Mouse (Mus musculus) ES-E14 (cell line): ENCODE results near the gene Myo15b. TPM values are rescaled to one million over a fixed set of nuclear protein-coding genes. Genes with fewer than 3 reads are reported as not detected.

ENCODE experiments used
- DNase-seq: peaks from one replicate; pipeline ENCODE4 v3.0.0-alpha.2; 2013; ENCODE audit warnings: low read depth, low spot score
- H3K27ac ChIP-seq: 2 replicates; pipeline ENCODE4 v1.5.1; 2012; ENCODE audit warnings: low read depth, mild to moderate bottlenecking, low read length, moderate library complexity, mixed read lengths; ENCODE audit not compliant: poor library complexity, insufficient read depth, severe bottlenecking
- H3K36me3 ChIP-seq: 2 replicates; pipeline ENCODE4 v1.6.1; 2012; ENCODE audit warnings: mild to moderate bottlenecking, low read length, moderate library complexity, mixed read lengths; ENCODE audit not compliant: control insufficient read depth, poor library complexity, insufficient read depth, severe bottlenecking
- H3K4me1 ChIP-seq, 2 experiments: fragments of 150-350 bp in 1 of 2; sonication (generic) in 1 of 2; 2 replicates each; pipeline ENCODE4 v1.6.1; 2012; ENCODE audit warnings: low read length in 2 of 2, mild to moderate bottlenecking in 1 of 2, mixed read lengths in 1 of 2; ENCODE audit not compliant: control insufficient read depth in 2 of 2, insufficient read depth in 2 of 2, poor library complexity in 1 of 2
- H3K4me3 ChIP-seq, 2 experiments: fragments of 150-350 bp in 1 of 2; sonication (generic) in 1 of 2; 2 replicates each; pipeline ENCODE4 v1.5.1; 2012; ENCODE audit warnings: low read length in 2 of 2, low read depth in 1 of 2, mild to moderate bottlenecking in 1 of 2, mixed read lengths in 1 of 2; ENCODE audit not compliant: insufficient read depth in 1 of 2, poor library complexity in 1 of 2, severe bottlenecking in 1 of 2
- H3K9ac ChIP-seq: 2 replicates; pipeline ENCODE4 v1.6.1; 2012; ENCODE audit warnings: low read depth, mild to moderate bottlenecking, low read length, mixed read lengths; ENCODE audit not compliant: poor library complexity, insufficient read depth, severe bottlenecking
- H3K9me3 ChIP-seq: fragments of 150-350 bp; sonication (generic); 2 replicates; pipeline ENCODE4 v1.6.1; 2012; ENCODE audit warnings: low read depth, mild to moderate bottlenecking, low read length; ENCODE audit not compliant: control insufficient read depth, insufficient read depth
- CHD2 ChIP-seq: IDR thresholded peaks from 2 replicates; pipeline ENCODE4 v1.6.1; 2014; ENCODE audit warnings: mild to moderate bottlenecking, low read depth, low read length, inconsistent platforms
- HCFC1 ChIP-seq: IDR thresholded peaks from 2 replicates; pipeline ENCODE4 v1.6.1; 2012; ENCODE audit warnings: low read length, inconsistent platforms, borderline replicate concordance; ENCODE audit not compliant: insufficient read depth
- MAFK ChIP-seq: IDR thresholded peaks from 2 replicates; pipeline ENCODE4 v1.6.1; 2014; ENCODE audit warnings: mild to moderate bottlenecking, low read depth, low read length, inconsistent platforms; ENCODE audit not compliant: insufficient read depth
- ZC3H11A ChIP-seq: IDR thresholded peaks from 2 replicates; pipeline ENCODE4 v1.6.1; 2012; ENCODE audit warnings: low read depth, mild to moderate bottlenecking, inconsistent platforms, low read length, borderline replicate concordance
- ZNF384 ChIP-seq: IDR thresholded peaks from 2 replicates; pipeline ENCODE4 v1.6.1; 2012; ENCODE audit warnings: low read depth, low read length, inconsistent platforms
- in situ Hi-C, 2 experiments: fragments of 600-800 bp; cut with MboI; formaldehyde crosslinking; loops; one replicate each; pipeline ENCODE4 v1.15.1; 2025; ENCODE audit warnings: low sequenced_read_pairs in 2 of 2, inconsistent platforms in 1 of 2; ENCODE audit not compliant: unreplicated experiment in 2 of 2
- total RNA-seq: library from RNA; depleted of rRNA; stranded (reverse); fragments of 300-350 nt; gene quantifications from 2 replicates; pipeline ENCODE4 v1.2.3, GENCODE M21; 2012

Myo15b gene
- total RNA-seq, 1 experiment, result 4.6 TPM

- Histone ChIP-seq H3K27ac (no peak overlapping the region), H3K9ac (no peak overlapping the region), H3K4me1 (peaks cover 3 to 28% of the 10 kb centered on the region in 2 experiments; a peak in 2 of 4 replicates), H3K9me3 (no peaks in the 10 kb centered on the region), H3K4me3 (no peak overlapping the region), H3K36me3 (no peaks in the 10 kb centered on the region; the same call in 1 of the 2 replicates)
- TF ChIP-seq MAFK (no peak), ZNF384 (no peak), HCFC1 (no peak), ZC3H11A (no peak)
- in situ Hi-C loops, result no loop called here
- DNase-seq, result no peak
Observed at GRCm38 (mm10) chr11:115811381-115812093, 46.7 kb upstream of the Myo15b start.

GRCm38 (mm10) chr11:115812095-115812494 is 46.1 kb upstream of the Myo15b start:
- in situ Hi-C loops, result no loop called here
- Histone ChIP-seq H3K27ac (no peak overlapping the region), H3K36me3 (peaks cover 2% of the 10 kb centered on the region; the same call in 1 of the 2 replicates)

GRCm38 (mm10) chr11:115812533-115813420 is 45.4 kb upstream of the Myo15b start:
- Histone ChIP-seq H3K9ac (peak overlapping the region; percentile 92), H3K9me3 (no peaks in the 10 kb centered on the region), H3K36me3 (peaks cover 7% of the 10 kb centered on the region), H3K4me1 (peaks cover 3 to 28% of the 10 kb centered on the region in 2 experiments; a peak in 2 of 4 replicates), H3K4me3 (peak overlapping the region; percentile 88 to 94), H3K27ac (no peak overlapping the region)
- no peak for TF ChIP-seq ZC3H11A
- TF ChIP-seq CHD2, result no peak
- TF ChIP-seq MAFK, result no peak
- TF ChIP-seq HCFC1, result no peak
- TF ChIP-seq ZNF384, result no peak
- DNase-seq, result peak; percentile 40
- in situ Hi-C loops, result no loop called here

More at GRCm38 (mm10) chr11:115812095-115812494, 46.1 kb upstream of the Myo15b start:
- peaks cover 3 to 28% of the 10 kb centered on the region in 2 experiments; a peak in 2 of 4 replicates for H3K4me1 ChIP-seq
- DNase-seq, result no peak
- H3K9me3 ChIP-seq, result no peaks in the 10 kb centered on the region
- H3K9ac ChIP-seq, result no peak overlapping the region
- no peak for TF ChIP-seq ZC3H11A
- TF ChIP-seq MAFK, result no peak
- no peak for TF ChIP-seq ZNF384
- no peak for TF ChIP-seq CHD2
- no peak for TF ChIP-seq HCFC1
- H3K4me3 ChIP-seq, result no peak overlapping the region

- Histone ChIP-seq H3K4me3 (peak within 1 kb of the TSS; percentile 91 to 94), H3K9me3 (no peaks in the 10 kb centered on the region), H3K4me1 (peaks cover 3 to 20% of the 10 kb centered on the region in 2 experiments; a peak in 2 of 4 replicates), H3K27ac (no peak within 1 kb of the TSS), H3K36me3 (peaks cover 13% of the 10 kb centered on the region), H3K9ac (peak within 1 kb of the TSS; percentile 92)
- in situ Hi-C loops, result no loop called here
- TF ChIP-seq CHD2, result peak; percentile 56; the same call in 1 of the 2 replicates
- TF ChIP-seq HCFC1, result no peak; the same call in 1 of the 2 replicates
- TF ChIP-seq ZNF384, result peak; percentile 99
- no peak for TF ChIP-seq MAFK
- peak; percentile 98 for DNase-seq
Observed at GRCm38 (mm10) chr11:115813507-115814296, 44.5 kb upstream of the Myo15b start, which contains the start of gene Caskin2. TSS of gene Caskin2 (minus strand) at chr11:115813639.
